Mouse (Mus musculus): ENCODE data around the gene Cpne9.

Cpne9 gene

DNA sequence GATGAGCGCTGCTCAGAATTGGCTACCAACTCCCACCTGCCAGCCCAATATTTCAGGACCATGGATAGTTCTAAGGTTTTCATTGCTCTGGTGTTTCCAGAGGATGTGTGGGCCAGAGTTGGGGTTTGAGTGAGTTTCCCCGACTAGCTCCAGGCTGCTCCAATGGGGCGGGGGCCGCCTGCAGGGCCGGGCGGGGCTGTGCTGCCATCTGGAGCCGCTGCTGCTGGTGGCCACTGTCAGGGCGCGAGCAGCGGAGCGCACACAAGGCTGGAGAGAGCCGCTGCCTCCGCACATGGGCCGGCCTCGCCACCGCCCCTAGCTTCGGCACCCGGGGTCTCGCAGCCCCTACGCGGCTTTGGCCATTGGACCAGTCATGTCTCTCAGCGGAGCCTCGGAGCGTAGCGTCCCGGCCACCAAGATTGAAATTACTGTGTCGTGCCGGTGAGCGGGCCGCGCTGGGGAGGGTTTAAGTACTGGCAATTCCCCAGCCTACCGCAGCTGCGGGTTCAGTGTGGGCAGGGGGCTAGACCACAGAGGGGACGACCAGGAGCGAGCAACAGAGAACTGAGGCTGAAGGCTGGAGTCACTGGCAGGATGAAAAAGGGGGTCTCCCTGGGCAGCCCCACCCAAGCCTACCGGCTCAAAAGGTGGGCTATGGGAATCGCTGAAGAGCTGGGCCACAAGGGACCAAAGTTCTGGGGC lies at the start of gene Cpne9:
Cpne9 (plus strand) TSS at position 207 of the 702 bp plus-strand sequence.
- peak; percentile 64 for DNase-seq (ENCODE audit: inconsistent ontology term)

DNA sequence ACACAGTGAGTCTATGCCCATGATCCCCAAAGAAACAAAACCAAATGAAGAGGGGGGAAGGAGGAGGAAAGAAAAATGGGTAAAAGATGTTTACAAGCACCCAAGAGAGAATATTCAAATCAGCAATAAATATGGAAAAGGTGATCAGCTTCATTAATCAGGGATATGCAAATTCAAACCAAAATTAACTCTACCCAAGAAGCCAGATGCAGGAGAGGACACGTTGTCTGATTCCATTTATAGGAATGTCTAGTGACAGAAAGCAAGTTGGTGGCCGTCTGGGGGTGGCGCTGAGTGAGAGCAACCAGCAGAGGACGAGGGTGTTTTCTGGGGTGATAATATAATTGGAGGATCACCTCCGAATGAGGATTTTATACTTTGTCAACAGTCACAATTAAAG lies 47.0 kb upstream of the Cpne9 start:
- no peak for DNase-seq (ENCODE audit: inconsistent ontology term)

DNA sequence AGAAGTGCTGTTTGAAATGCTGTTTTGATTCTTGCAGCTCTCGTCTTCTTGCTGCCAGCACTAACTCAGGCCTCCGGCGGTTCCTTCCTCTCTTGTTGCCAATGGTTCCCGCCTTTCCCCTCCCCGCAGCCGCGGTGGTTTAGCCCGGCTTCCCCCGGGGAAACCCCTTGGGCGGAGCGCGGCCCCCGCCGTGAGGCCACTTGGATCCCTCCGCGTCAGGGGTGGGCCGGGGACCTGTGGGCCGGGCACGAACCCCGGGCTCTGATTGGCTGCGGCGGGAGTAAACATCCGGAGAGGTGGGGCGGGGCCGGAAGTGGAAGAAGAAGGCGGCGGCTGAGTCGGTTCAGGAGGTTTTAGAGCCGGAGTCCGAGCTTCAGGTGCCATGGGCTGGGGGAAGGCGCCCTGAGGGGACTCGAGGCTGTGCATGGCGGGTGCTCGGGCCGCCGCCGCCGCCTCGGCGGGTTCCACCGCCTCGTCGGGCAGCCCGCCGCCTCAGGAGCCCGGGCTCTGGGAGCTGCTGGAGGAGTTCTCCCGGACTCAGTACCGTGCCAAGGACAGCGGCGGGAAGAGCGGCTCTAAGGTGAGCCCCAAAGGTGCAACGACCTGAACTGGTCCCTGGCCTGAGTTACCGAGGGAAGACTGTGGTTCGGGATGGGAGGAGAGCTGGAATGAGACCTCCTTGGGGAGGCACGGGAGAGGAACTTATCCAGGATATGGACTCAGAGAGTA lies 44.4 kb upstream of the Cpne9 start, which contains the start of gene Mtmr14:
Mtmr14 (plus strand) TSS at position 302 of the 729 bp plus-strand sequence.
- peak; percentile 100 for DNase-seq (ENCODE audit: inconsistent ontology term)

DNA sequence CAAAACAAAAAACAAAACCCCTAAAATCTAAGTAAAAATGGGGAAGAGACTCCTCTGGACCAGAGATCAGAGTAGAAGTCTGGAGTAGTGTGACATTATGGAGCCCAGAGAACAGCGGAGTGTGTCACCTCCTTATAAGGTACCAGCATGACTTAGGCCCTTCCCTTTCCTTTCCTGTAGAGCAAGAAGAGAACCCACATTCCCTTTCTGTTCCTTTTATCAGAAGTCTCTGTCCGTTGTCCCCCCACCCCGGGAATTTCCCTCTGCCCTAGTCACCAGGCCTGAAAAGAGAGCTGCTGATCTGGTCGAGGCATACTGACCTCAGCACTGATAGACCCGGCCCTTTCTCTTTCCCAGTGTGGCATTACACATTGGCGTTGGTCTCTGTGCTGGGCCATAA lies 43.7 kb upstream of the Cpne9 start:
- peak; percentile 22 for DNase-seq (ENCODE audit: inconsistent ontology term)

DNA sequence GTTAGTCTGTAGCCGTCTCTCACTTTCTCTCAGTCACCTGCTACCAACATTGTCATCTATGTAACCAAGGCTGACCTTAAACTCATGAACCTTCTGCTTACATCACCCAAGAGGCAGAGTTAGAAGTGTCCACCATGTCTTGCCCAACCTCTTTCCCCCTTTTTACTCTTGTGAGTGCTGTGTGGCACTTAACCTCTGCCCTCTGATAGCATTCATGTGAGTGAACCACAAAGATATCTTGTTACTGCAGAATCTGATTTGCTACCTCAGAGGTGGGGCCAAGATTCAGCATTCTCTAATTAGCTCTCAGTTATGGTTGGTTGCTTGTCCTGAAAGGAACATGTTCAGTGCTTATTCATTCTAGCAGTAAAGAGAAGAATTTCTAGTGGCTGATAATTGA lies 39.4 kb upstream of the Cpne9 start:
- DNase-seq (ENCODE audit: inconsistent ontology term), result peak; percentile 16

DNA sequence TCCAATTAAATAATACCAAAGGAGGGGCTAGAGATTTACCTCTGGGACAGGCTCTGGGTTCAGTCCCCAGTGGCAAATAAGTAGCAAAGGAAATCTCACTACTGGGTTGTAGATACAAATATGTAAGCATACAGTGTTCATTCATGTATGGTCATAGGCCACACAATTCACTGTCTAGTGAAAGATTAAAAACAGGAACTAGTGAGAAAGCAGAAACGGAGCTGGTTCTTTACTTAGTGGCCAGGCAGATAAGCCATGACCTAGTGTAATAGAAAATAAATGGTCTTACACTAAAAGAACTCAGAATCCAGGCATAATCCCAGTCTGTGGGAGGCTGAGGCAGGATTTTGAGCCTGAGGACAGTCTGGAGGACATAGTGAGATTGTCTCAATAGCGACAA lies 36.5 kb upstream of the Cpne9 start:
- no peak for DNase-seq (ENCODE audit: inconsistent ontology term)

DNA sequence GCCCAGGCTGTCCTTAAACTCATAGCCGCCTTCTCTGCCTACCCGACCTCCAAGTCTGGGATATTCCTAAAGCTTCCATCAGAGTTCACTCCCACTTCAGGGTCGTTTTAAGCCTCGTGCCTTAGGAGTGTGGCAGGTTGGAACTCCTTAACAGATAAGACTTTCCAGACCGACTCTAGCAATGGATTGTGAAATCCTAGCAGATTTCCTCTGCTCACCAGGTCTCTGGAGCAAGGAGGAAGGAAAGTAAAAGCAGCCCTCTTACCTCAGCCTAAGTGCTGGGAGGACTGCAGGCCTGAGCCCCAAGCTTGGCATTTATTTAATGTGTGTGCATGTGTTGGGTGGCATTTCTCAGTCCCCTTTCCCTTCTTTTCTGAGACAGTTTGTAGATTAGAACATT lies 31.3 kb upstream of the Cpne9 start:
- no peak for DNase-seq (ENCODE audit: inconsistent ontology term)

DNA sequence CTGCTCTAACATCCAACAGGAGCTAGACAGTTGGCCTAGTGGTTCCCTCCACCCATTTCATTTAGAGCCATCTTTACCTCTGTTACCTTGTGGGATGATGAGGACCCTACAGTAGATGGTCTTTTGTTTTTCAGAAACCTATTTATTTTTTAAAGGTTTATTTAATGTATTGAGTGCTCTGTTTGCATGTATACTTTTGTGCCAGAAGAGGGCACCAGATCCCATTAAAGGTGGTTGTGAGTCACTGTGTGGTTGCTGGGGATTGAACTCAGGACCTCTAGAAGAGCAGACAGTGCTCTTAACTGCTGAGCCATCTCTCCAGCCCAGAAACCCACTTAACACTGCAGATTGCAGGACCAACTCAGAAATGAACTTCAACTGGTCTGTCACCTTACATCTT lies 30.2 kb upstream of the Cpne9 start:
- DNase-seq (ENCODE audit: inconsistent ontology term), result no peak

DNA sequence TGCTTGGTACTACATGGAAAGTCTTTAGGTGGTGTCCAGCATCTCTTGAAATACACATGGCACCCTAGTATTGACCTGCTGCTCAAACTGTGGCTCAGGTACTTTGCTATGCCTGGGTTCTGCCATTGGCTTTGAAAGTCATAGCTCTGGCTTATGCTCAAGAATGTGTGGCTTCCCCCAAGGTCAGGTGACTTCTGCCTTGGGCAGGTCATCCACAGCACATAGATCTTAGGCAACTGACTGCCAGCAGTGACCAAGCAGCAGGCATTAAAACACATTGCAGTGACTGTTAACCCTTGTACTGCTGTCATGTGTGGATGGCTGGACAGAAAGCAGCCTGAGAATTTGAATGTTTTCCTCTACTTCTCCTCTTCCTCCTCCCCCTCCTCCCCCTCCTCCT lies 27.2 kb upstream of the Cpne9 start:
- no peak for DNase-seq (ENCODE audit: inconsistent ontology term)

DNA sequence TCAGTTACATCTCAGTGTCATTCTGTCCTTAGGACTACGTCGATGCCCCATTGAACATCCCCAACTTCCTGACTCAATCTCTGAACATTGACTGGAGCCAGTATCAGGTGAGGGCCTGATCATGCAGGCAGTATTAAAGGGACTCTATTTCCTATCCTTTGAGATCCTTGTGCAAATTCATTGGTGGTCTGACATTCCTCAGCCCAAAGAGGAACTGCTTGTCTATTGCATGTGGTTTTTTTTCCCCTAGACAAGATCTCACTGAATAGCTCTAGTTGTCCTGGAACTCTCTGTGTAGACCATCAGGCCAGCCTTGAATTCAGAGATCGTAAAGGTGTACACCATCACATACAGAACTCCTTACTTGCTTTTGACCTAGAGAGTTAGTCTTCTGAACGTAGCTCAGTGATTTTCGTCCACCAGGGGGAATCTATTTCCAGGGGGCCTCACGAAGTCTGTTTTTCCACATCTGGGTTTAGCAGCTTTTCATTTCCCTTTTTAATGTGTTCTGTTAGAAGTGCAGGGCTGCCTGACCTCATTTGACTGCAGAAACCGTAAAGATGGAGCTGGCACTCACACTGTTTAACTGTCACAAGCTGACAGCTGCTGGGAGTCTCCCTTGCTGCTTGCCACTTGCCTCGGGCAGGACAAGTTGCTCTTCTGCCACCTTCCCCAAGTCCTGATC lies 20.8 kb upstream of the Cpne9 start:
- no peak for DNase-seq (ENCODE audit: inconsistent ontology term)

DNA sequence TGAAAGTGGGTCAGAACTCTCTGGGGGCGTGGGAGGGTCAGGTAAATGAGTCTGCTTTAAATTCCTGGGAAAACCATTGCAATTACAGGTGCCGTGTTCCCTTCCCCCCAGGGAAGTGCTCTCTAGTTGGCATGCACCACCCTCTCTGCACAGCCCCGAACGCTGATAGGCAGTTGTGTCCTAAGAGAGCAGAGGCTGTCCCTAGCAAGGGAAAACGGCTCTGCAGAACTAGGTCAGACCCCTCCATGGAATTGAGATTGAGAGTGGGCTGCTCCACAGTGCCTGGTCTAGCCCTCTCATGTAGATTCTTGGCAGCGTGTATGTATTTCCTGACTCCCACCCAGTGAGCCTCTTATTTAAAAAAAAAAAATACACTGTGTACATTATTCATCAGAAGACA lies 18.6 kb upstream of the Cpne9 start:
- no peak for DNase-seq (ENCODE audit: inconsistent ontology term)

DNA sequence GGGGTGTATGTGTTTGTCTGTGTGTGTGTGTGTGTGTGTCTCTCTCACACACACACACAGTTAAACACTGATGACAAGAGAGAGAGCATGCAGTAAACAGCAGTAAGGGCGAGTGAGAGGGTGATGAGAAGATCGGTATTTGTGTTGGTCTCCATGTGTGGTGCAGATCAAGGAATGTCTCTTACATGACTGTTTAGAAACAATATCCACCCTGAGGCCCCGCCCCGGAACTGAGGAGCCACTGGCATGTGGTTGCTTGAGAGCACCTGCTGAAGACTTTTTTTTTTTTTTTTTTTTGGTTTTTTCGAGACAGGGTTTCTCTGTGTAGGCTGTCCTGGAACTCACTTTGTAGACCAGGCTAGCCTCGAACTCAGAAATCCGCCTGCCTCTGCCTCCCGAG lies 17.7 kb upstream of the Cpne9 start:
- DNase-seq (ENCODE audit: inconsistent ontology term), result no peak

DNA sequence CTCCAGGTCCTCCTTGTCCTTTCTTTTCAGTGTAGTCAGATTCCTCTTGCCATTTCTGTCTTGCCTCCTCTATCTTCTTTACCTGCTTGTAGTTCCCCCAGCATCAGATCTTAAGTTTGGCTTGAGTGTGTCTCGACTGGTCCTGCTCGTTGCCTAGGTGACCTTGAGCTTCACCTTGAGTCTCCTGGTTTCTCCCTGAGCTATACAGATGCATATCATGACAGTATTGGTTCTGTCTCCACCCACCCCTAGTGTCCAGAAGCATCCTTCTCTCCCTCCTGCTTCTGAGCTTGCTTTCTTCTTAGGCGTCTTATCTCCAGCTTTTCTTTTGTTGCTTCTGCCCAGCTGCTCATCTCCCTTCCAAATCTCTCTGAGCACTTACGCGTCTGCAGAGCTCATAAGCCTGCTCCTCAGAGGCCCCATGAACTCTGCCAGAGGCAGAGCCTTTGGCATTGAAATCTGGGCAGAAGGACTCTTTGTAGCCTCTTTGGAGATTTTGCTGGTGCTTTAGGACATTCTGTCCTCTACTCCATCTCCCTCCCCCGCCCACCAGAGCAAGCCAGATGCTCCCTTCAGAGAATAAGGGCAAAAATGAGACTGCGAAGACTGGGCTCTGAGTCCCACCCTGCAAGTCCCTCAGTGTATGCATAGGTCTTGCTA lies 15.0 kb upstream of the Cpne9 start:
- no peak for DNase-seq (ENCODE audit: inconsistent ontology term)

DNA sequence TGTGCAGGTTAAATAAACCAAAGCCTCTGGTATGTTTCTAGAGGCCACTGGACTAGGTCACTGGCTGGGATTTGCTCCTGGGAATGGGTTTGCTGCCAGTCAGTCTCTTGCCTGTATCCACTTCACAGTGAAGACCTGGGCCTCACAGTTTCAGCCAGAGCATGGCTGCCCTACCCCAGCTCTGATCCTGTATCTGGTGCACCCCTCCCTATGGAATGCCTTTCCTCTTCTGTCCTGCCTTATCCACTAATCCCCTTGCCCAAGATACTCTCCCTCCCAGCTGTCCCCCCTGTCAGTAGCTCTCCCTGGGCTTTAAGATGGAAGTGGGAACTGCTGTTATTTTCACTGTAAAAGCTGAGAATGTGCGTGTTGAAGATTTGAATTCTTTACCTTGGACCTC lies 14.1 kb upstream of the Cpne9 start:
- DNase-seq (ENCODE audit: inconsistent ontology term), result no peak

DNA sequence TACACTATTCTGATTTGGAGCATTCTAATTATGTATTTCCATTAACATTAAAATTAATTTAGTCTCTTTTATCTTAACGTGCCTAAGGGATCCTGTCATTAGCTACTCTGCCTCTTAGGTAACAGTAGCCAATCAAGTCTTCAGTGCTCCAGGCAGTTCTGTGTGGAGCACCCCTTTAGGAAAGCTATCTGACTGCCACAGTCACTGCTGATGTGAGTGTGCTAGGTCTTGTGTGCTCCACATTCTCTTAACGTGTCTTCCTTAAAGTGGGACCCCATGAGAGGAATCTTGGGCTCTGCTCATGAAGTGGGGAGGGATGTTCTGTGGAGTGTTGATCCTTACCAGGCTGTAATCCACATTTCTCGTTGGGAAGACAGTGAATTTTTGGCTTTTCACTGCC lies 9.7 kb upstream of the Cpne9 start:
- no peak for DNase-seq (ENCODE audit: inconsistent ontology term)

DNA sequence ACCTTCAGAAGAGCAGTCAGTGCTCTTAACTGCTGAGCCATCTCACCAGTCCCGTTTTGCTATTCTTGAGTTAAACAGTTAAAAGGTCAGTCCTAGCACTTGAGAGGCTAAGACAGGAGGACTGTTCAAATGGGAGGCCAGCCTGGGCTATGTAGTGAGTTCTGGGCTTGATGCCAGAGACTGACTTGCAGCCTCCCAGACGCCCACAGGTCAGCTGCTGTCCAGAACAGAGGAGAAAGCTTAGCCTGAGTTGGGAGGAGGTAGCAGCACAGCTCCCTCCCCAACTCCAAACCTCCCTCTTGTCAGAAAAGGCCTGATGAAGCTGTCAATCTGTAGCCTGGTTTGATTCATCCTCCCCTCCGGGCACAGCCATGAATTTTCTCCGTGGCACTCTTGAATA lies 5.3 kb upstream of the Cpne9 start:
- no peak for DNase-seq (ENCODE audit: inconsistent ontology term)

DNA sequence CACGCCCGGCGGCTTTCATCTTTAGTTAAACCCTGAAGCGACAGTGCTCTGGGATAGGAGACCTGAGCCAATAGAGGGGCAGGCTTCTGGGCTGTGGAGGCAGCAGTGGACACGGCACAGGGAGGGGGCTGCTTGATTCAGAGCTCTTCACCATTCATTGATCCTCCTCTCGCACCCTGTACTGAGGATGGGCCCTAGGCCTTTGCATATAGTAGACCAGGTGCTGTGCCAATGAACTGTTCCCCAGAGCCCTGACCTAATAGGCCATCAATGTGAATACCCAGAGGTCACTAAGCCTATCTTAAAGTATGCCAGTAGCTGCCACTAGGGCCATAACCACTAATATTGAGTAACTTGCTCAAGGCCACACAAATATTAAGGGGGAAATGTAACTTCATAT lies 431 bp upstream of the Cpne9 start:
- DNase-seq (ENCODE audit: inconsistent ontology term), result no peak

DNA sequence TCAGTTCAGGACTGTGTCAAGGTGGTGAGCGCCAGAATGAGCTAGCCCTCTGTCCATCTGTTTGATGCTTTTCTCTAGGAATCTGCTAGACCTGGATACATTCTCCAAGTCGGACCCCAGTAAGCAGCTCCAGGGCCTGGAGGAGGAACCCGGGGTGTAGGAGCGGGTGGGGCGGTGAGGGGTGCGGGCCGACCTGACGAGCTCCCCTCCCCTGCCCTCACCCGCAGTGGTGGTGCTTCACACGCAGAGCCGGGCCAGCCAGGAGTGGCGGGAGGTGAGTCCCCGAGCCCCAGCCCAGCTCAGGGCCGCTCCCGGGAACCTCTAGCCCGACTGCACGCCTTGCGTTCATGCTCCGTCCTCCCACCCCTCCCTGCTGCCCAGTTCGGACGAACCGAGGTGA lies 862 bp downstream of the Cpne9 start:
- no peak for DNase-seq (ENCODE audit: inconsistent ontology term)

DNA sequence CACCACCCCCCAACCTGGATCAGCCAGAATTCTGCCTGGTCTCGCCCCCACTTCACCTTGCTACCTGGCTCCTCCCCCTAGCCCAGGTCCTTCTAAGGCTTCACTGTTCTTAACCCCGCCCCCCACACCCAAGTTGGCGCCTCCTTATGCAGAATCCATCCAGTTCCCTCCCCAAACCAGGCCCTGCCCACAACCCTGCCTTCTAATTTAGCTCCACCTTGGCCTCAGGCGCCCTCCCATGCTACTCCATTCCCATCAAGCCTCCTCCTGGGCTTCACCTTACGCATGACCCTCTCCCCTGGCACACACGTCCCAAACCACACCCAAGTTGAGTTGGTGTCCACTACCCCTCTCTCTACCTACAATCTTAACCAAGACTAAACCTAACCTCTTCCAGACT lies 1.4 kb downstream of the Cpne9 start:
- DNase-seq (ENCODE audit: inconsistent ontology term), result no peak

DNA sequence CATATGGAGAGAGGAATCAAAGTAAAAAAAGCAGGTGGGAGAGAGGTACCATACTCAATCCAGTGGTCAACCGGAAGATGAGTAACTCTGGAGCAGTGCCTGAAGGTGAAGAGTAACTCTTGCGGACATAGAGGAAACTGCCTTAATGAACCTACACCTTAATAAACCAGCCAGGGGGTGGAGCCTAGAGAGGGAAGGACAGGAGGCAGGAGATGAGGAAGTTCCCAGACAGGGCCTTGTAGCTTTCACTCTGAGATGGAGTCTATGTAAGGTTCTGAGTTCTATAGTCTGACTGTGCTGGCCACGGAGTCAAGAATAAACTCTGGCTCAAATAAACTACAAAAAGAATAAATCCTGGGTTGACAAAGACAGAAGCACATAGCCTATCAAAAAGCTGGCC lies 2.8 kb downstream of the Cpne9 start:
- no peak for DNase-seq (ENCODE audit: inconsistent ontology term)

DNA sequence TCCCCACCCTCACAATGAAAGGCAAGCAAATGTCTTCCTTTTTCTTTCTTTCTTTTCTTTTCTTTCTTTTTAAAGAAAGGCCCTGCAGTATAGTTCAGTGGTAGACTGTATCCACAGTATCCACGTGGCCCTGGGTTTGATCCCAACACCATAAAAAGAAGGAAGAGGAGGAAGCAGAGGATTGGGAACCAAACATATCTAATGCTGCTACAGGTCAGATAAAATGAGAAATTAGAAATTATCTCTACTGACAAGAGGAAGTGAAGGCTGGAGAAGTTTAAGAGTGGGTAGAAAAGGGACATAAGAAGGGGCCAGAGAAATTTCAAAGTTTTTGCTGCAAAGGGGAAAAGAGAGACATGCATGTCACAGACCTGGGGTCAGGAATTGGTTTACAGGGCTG lies 4.2 kb downstream of the Cpne9 start:
- no peak for DNase-seq (ENCODE audit: inconsistent ontology term)

DNA sequence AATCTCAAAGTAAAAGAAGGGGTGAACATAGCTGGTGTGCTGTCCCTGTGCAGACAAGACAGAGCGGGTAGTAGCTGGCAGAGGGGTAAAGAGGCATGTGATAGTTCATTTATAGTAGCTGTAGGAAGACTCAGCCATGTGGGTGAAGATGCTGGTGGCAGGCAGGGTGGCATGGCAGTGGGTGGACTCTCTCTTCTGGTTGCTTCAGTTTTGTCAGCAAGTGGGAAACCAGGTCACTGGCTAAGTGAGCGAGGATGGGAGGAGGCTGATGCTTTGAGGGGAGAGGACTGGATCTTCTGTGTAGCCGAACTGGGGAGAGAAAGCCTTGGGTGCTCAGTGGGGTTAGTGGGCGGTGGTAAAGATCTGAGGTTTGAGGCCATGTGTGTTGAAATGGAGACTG lies 5.1 kb downstream of the Cpne9 start:
- no peak for DNase-seq (ENCODE audit: inconsistent ontology term)

Data from Muller cell, postnatal 12 days (primary cell).